Mouse (Mus musculus): ENCODE measurements around the gene Gtpbp3. TPM values are rescaled to one million over a fixed set of nuclear protein-coding genes. Genes with fewer than 3 reads are reported as not detected.

Gene Gtpbp3
- polyA plus RNA-seq, 1 experiment from 2014 or later = 13.7 TPM

DNA sequence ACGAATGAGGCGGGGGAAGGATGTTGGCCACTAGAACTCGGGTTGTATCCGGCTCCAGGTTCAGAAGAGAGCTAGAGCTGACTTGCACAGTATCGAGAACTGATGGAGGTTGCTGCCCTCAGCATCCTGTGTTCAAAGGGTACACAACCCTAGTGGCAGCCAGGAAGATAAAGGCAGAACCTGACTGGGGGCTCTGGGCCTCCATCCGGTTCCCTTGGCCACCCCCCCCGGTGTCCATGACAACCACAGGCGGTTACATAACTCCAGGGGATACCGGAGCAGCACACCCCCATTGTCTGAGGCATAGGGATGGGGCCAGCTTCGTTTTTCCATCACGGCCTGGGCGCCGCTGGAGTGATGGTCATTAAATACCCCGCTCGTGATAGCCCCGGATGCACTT, 25.1 kb upstream of the Gtpbp3 start:
- no peaks in the 10 kb centered on the region for H3K9me3 ChIP-seq
- 4% methylated on average over 16 of the region's 16 CpGs for WGBS
- peak overlapping the region; percentile 86 for H3K9ac ChIP-seq (replicated peaks)
- peak overlapping the region; percentile 79; the same call in 1 of the 2 replicates for H3K27ac ChIP-seq (replicated peaks)
- H3K27me3 ChIP-seq = no peaks in the 10 kb centered on the region
- no peak for ATAC-seq (replicated peaks)
- H3K4me3 ChIP-seq = peak overlapping the region; percentile 80
- peaks cover 27% of the 10 kb centered on the region for H3K36me3 ChIP-seq
- H3K4me2 ChIP-seq (replicated peaks) = peak overlapping the region; percentile 80
- peaks cover 54% of the 10 kb centered on the region for H3K4me1 ChIP-seq

GRCm38 (mm10) chr8:71463188-71464033, 24.5 kb upstream of the Gtpbp3 start, which contains the start of gene Abhd8:
Gene Abhd8, minus strand, starts transcription at chr8:71463655.
- H3K4me1 ChIP-seq = peaks cover 54% of the 10 kb centered on the region
- WGBS = under 1% methylated on average over 55 of the region's 55 CpGs

GRCm38 (mm10) chr8:71464513-71465500, 23.1 kb upstream of the Gtpbp3 start, which contains the start of gene Mrpl34:
Gene Mrpl34, plus strand, starts transcription at chr8:71464959.
- Histone ChIP-seq H3K4me2 (replicated peaks) (peak within 1 kb of the TSS; percentile 80), H3K27ac (replicated peaks) (peak within 1 kb of the TSS; percentile 79), H3K27me3 (no peaks in the 10 kb centered on the region), H3K36me3 (peaks cover 10% of the 10 kb centered on the region; the same call in 1 of the 2 replicates), H3K9me3 (no peaks in the 10 kb centered on the region), H3K9ac (replicated peaks) (peak within 1 kb of the TSS; percentile 86), H3K4me3 (peak within 1 kb of the TSS; percentile 80), H3K4me1 (peaks cover 55% of the 10 kb centered on the region)
- WGBS = under 1% methylated on average over 59 of the region's 59 CpGs
- peak; percentile 64 for ATAC-seq (replicated peaks)

More at GRCm38 (mm10) chr8:71463188-71464033, 24.5 kb upstream of the Gtpbp3 start, which contains the start of gene Abhd8:
- Histone ChIP-seq H3K4me2 (replicated peaks) (peak within 1 kb of the TSS; percentile 80), H3K36me3 (peaks cover 22% of the 10 kb centered on the region), H3K4me3 (peak within 1 kb of the TSS; percentile 80), H3K9ac (replicated peaks) (peak within 1 kb of the TSS; percentile 86), H3K9me3 (no peaks in the 10 kb centered on the region), H3K27ac (replicated peaks) (peak within 1 kb of the TSS; percentile 79), H3K27me3 (no peaks in the 10 kb centered on the region)
- ATAC-seq (replicated peaks) = peak; percentile 85

GRCm38 (mm10) chr8:71465733-71466132, 22.2 kb upstream of the Gtpbp3 start:
- no peak for ATAC-seq (replicated peaks)
- peak overlapping the region; percentile 80 for H3K4me2 ChIP-seq (replicated peaks)
- H3K27me3 ChIP-seq = no peaks in the 10 kb centered on the region
- H3K27ac ChIP-seq (replicated peaks) = no peak overlapping the region
- H3K36me3 ChIP-seq = peaks cover 6% of the 10 kb centered on the region; the same call in 1 of the 2 replicates
- peaks cover 59% of the 10 kb centered on the region for H3K4me1 ChIP-seq
- H3K4me3 ChIP-seq = peak overlapping the region; percentile 80
- WGBS = 82% methylated on average over 8 of the region's 8 CpGs
- H3K9me3 ChIP-seq = no peaks in the 10 kb centered on the region
- peak overlapping the region; percentile 62 for H3K9ac ChIP-seq (replicated peaks)

- Histone ChIP-seq H3K36me3 (peaks cover 2% of the 10 kb centered on the region; the same call in 1 of the 2 replicates), H3K4me1 (peaks cover 58% of the 10 kb centered on the region), H3K4me3 (0 out of 2 replicates have a peak overlapping the region, but pooled peaks have one; percentile 80), H3K27me3 (no peaks in the 10 kb centered on the region), H3K9ac (replicated peaks) (no peak overlapping the region), H3K27ac (replicated peaks) (no peak overlapping the region), H3K9me3 (no peaks in the 10 kb centered on the region), H3K4me2 (replicated peaks) (no peak overlapping the region)
- no peak for ATAC-seq (replicated peaks)
- WGBS = 96% methylated on average over 5 of the region's 5 CpGs
Observed at GRCm38 (mm10) chr8:71466198-71466597, 21.7 kb upstream of the Gtpbp3 start.

- H3K27me3 ChIP-seq = no peaks in the 10 kb centered on the region
- no peak overlapping the region for H3K27ac ChIP-seq (replicated peaks)
- WGBS = 91% methylated on average over 2 of the region's 2 CpGs
- no peak overlapping the region for H3K9ac ChIP-seq (replicated peaks)
- no peak overlapping the region for H3K4me2 ChIP-seq (replicated peaks)
- no peaks in the 10 kb centered on the region for H3K9me3 ChIP-seq
- peaks cover 9% of the 10 kb centered on the region for H3K36me3 ChIP-seq
- H3K4me1 ChIP-seq = peaks cover 48% of the 10 kb centered on the region
- H3K4me3 ChIP-seq = no peak overlapping the region
- ATAC-seq (replicated peaks) = no peak
Observed at GRCm38 (mm10) chr8:71467201-71467600, 20.7 kb upstream of the Gtpbp3 start.

GRCm38 (mm10) chr8:71468001-71468400, 19.9 kb upstream of the Gtpbp3 start:
- ATAC-seq (replicated peaks) = no peak
- Histone ChIP-seq H3K4me3 (no peak overlapping the region), H3K36me3 (peaks cover 17% of the 10 kb centered on the region), H3K27ac (replicated peaks) (no peak overlapping the region), H3K4me1 (peaks cover 40% of the 10 kb centered on the region), H3K9me3 (no peaks in the 10 kb centered on the region), H3K27me3 (no peaks in the 10 kb centered on the region), H3K4me2 (replicated peaks) (no peak overlapping the region), H3K9ac (replicated peaks) (no peak overlapping the region)
- WGBS = 90% methylated on average over 1 of the region's 1 CpGs

GRCm38 (mm10) chr8:71468916-71469315, 19.0 kb upstream of the Gtpbp3 start, which contains the start of gene Dda1:
Gene Dda1, plus strand, starts transcription at chr8:71469199.
- no peaks in the 10 kb centered on the region for H3K27me3 ChIP-seq
- H3K9me3 ChIP-seq = no peaks in the 10 kb centered on the region
- peak; percentile 90 for ATAC-seq (replicated peaks)
- under 1% methylated on average over 39 of the region's 52 CpGs for WGBS
- peak within 1 kb of the TSS; percentile 77 for H3K4me2 ChIP-seq (replicated peaks)
- peaks cover 36% of the 10 kb centered on the region for H3K4me1 ChIP-seq
- peak within 1 kb of the TSS; percentile 76 for H3K4me3 ChIP-seq
- peaks cover 23% of the 10 kb centered on the region for H3K36me3 ChIP-seq
- H3K27ac ChIP-seq (replicated peaks) = peak within 1 kb of the TSS; percentile 86
- H3K9ac ChIP-seq (replicated peaks) = peak within 1 kb of the TSS; percentile 70

- Histone ChIP-seq H3K4me1 (peaks cover 31% of the 10 kb centered on the region), H3K27ac (replicated peaks) (peak overlapping the region; percentile 86), H3K27me3 (no peaks in the 10 kb centered on the region), H3K36me3 (peaks cover 28% of the 10 kb centered on the region), H3K9ac (replicated peaks) (peak overlapping the region; percentile 70), H3K4me3 (peak overlapping the region; percentile 76), H3K4me2 (replicated peaks) (peak overlapping the region; percentile 77), H3K9me3 (no peaks in the 10 kb centered on the region)
- ATAC-seq (replicated peaks) = peak; percentile 32
- under 1% methylated on average over 24 of the region's 24 CpGs for WGBS
Observed at GRCm38 (mm10) chr8:71469411-71469810, 18.5 kb upstream of the Gtpbp3 start.

DNA sequence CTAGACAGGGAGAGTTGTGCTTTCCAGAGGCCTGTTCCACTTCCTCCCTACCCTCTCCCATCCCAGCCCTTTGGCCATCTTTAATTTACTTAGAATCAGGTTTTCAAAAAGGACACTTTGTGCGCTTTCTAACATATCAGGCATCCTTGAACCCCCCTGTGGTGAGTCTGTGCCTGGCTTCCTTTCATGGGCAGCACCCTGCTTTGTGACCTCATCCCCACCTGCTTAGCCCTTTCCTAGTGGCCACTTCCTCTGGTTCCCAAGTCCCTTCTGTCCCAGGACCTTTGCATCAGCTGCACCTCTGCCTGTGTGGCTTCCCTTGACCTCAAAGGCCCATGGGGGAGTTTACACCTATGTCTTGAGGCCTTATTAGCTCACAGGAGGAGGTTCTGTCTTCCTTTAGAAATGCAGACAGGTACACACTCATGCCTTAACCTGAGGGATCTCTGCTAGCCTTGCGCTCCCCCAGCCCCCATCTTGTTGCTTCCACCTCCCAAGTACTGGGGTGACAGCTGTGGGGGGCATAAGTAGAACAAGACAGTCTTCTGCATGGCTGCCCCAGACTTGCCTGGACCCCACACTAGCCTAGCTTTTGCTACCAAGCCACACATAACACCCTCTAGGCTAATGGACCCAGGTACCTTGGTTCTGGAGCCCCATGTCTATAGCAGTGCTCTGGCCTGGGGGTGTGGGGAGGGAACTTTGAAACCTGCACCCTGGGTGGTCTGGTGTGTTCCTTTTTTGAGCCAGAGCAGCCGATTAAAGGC, 17.6 kb upstream of the Gtpbp3 start:
- no peak overlapping the region for H3K27ac ChIP-seq (replicated peaks)
- peaks cover 36% of the 10 kb centered on the region for H3K36me3 ChIP-seq
- H3K9ac ChIP-seq (replicated peaks) = peak overlapping the region; percentile 70
- 79% methylated on average over 3 of the region's 3 CpGs for WGBS
- H3K4me2 ChIP-seq (replicated peaks) = peak overlapping the region; percentile 77
- ATAC-seq (replicated peaks) = no peak
- H3K4me3 ChIP-seq = peak overlapping the region; percentile 76
- no peaks in the 10 kb centered on the region for H3K9me3 ChIP-seq
- peaks cover 28% of the 10 kb centered on the region for H3K4me1 ChIP-seq
- no peaks in the 10 kb centered on the region for H3K27me3 ChIP-seq

- H3K36me3 ChIP-seq = peaks cover 36% of the 10 kb centered on the region
- no peaks in the 10 kb centered on the region for H3K27me3 ChIP-seq
- no peaks in the 10 kb centered on the region for H3K9me3 ChIP-seq
- H3K4me3 ChIP-seq = 0 out of 2 replicates have a peak overlapping the region, but pooled peaks have one; percentile 76
- H3K4me2 ChIP-seq (replicated peaks) = no peak overlapping the region
- H3K9ac ChIP-seq (replicated peaks) = no peak overlapping the region
- 81% methylated on average over 5 of the region's 5 CpGs for WGBS
- no peak overlapping the region for H3K27ac ChIP-seq (replicated peaks)
- peaks cover 27% of the 10 kb centered on the region for H3K4me1 ChIP-seq
- ATAC-seq (replicated peaks) = no peak
Observed at GRCm38 (mm10) chr8:71470913-71471255, 17.0 kb upstream of the Gtpbp3 start.
